Mouse (Mus musculus) embryonic facial prominence, embryonic 11.5 days (tissue): ENCODE measurements around the gene Tubg1. TPM values are rescaled to one million over a fixed set of nuclear protein-coding genes. Genes with fewer than 3 reads are reported as not detected.

Experiments used
- ATAC-seq: fragments of 200-750 bp; cut with Nextera tagmentation; replicated peaks from 2 replicates; pipeline ENCODE4 v1.8.0; 2017; ENCODE audit warnings: low read depth; ENCODE audit not compliant: insufficient number of reproducible peaks, low FRiP score, low TSS enrichment
- DNase-seq: peaks from one replicate; pipeline ENCODE4 v3.0.0-alpha.2; 2015; ENCODE audit warnings: low spot score
- H3K27ac ChIP-seq: fragments of 300-500 bp; sonication (generic); replicated peaks from 2 replicates; pipeline ENCODE4 v1.5.1; 2014; ENCODE audit warnings: mild to moderate bottlenecking, low read depth, low read length, control low read depth
- H3K27me3 ChIP-seq: fragments of 300-500 bp; sonication (generic); 2 replicates; pipeline ENCODE4 v1.6.1; 2014; ENCODE audit warnings: mild to moderate bottlenecking, low read length, moderate library complexity, mixed read lengths; ENCODE audit not compliant: control insufficient read depth, insufficient read depth
- H3K36me3 ChIP-seq: fragments of 300-500 bp; sonication (generic); replicated peaks from 2 replicates; pipeline ENCODE4 v1.6.1; 2014; ENCODE audit warnings: low read depth, mild to moderate bottlenecking, low read length, moderate library complexity, mixed read lengths; ENCODE audit not compliant: control insufficient read depth, insufficient read depth
- H3K4me1 ChIP-seq: fragments of 300-500 bp; sonication (generic); 2 replicates; pipeline ENCODE4 v1.6.1; 2014; ENCODE audit warnings: low read length, mixed read lengths; ENCODE audit not compliant: control insufficient read depth, insufficient read depth
- H3K4me2 ChIP-seq: fragments of 300-500 bp; sonication (generic); 2 replicates; pipeline ENCODE4 v1.6.1; 2014; ENCODE audit warnings: low read depth, mild to moderate bottlenecking, control low read depth, low read length, moderate library complexity
- H3K4me3 ChIP-seq: fragments of 300-500 bp; sonication (generic); 2 replicates; pipeline ENCODE4 v1.5.1; 2014; ENCODE audit warnings: low read depth, low read length, control low read depth
- H3K9ac ChIP-seq: fragments of 300-500 bp; sonication (generic); replicated peaks from 2 replicates; pipeline ENCODE4 v1.6.1; 2014; ENCODE audit warnings: mild to moderate bottlenecking, control low read depth, low read length
- H3K9me3 ChIP-seq: fragments of 300-500 bp; sonication (generic); replicated peaks from 2 replicates; pipeline ENCODE4 v1.6.1; 2016; ENCODE audit warnings: mild to moderate bottlenecking, low read length, inconsistent platforms, mixed read lengths; ENCODE audit not compliant: control insufficient read depth
- WGBS: fragments of 180-500 bp; shearing (Covaris S2); extraction: QIAGEN DNeasy Blood & Tissue Kit; methylation state at CpG from one replicate; pipeline ENCODE4 v1.1.7; 2014; 5-methylcytosine and 5-hydroxymethylcytosine counted together
- microRNA-seq: library from miRNA; unstranded; fragments of <30 nt; microRNA quantifications from one replicate; pipeline ENCODE4, GENCODE M21; 2016; ENCODE audit warnings: borderline number of aligned reads
- polyA plus RNA-seq: library from polyadenylated mRNA; unstranded; fragments of >200 nt; fragmentation: Nextera tagmentation; extraction: Ambion mirVana; gene quantifications from 2 replicates; pipeline ENCODE4 v1.2.1, GENCODE M21; 2014

The Tubg1 gene
- polyA plus RNA-seq, 1 experiment from 2014 or later, result 91.6 TPM

GRCm38 (mm10) chr11:101175636-101176116 is 55.9 kb downstream of the Tubg1 start:
- DNase-seq, result no peak
- H3K27me3 ChIP-seq, result peaks cover 45% of the 10 kb centered on the region
- H3K4me2 ChIP-seq, result peak overlapping the region; percentile 50
- H3K36me3 ChIP-seq, result no peaks in the 10 kb centered on the region
- WGBS, result 11% methylated on average over 11 of the region's 11 CpGs
- ATAC-seq, result no peak
- peaks cover 9% of the 10 kb centered on the region for H3K4me1 ChIP-seq
- H3K9me3 ChIP-seq, result no peaks in the 10 kb centered on the region
- H3K4me3 ChIP-seq, result peak overlapping the region; percentile 26
- H3K27ac ChIP-seq, result no peak overlapping the region
- H3K9ac ChIP-seq, result no peak overlapping the region

Small RNAs within 50 kb of the gene (microRNA-seq; reads per million reads assigned to microRNA genes)
- gene Gm27626, result not detected

Other genes starting within 250 kb of the Tubg1 start
- gene Stat3, start 180.4 kb upstream of the Tubg1 start, polyA plus RNA-seq, result 22.5 and 23.5 TPM in 2 replicates
- gene Cavin1, start 149.1 kb upstream of the Tubg1 start, polyA plus RNA-seq, result 14.7 and 16.3 TPM in 2 replicates
- 28.0 and 28.4 TPM in 2 replicates for gene Atp6v0a1, start 110.5 kb upstream of the Tubg1 start, polyA plus RNA-seq
- gene Naglu, start 49.9 kb upstream of the Tubg1 start, polyA plus RNA-seq, result 3.5 and 5.9 TPM in 2 replicates
- not detected in 2 replicates for gene Hsd17b1, start 41.5 kb upstream of the Tubg1 start, polyA plus RNA-seq
- 44.9 and 58.1 TPM in 2 replicates for gene Coasy, start 37.4 kb upstream of the Tubg1 start, polyA plus RNA-seq
- 45.7 and 47.9 TPM in 2 replicates for gene Mlx, start 32.7 kb upstream of the Tubg1 start, polyA plus RNA-seq
- gene Psmc3ip, start 24.5 kb upstream of the Tubg1 start, polyA plus RNA-seq, result 61.2 and 62.4 TPM in 2 replicates
- gene Retreg3, start within 50 bp of the Tubg1 start, polyA plus RNA-seq, result 10.7 and 12.7 TPM in 2 replicates
- gene Tubg2, start 36.0 kb downstream of the Tubg1 start, polyA plus RNA-seq, result 7.8 and 8.0 TPM in 2 replicates
- 0.28 and 0.39 TPM in 2 replicates for gene Cntnap1, start 50.6 kb downstream of the Tubg1 start, polyA plus RNA-seq
- 3.7 and 5.3 TPM in 2 replicates for gene Plekhh3, start 51.4 kb downstream of the Tubg1 start, polyA plus RNA-seq
- 0.20 TPM in 1 of 2 replicates, not detected in the other for gene Ccr10, start 55.5 kb downstream of the Tubg1 start, polyA plus RNA-seq
- 11.6 and 12.4 TPM in 2 replicates for gene Ezh1, start 106.5 kb downstream of the Tubg1 start, polyA plus RNA-seq
- gene Ramp2, start 126.1 kb downstream of the Tubg1 start, polyA plus RNA-seq, result 64.8 and 69.3 TPM in 2 replicates
- gene Vps25, start 133.8 kb downstream of the Tubg1 start, polyA plus RNA-seq, result 114 and 117 TPM in 2 replicates
- gene Wnk4, start 140.6 kb downstream of the Tubg1 start, polyA plus RNA-seq, result 2.4 and 3.5 TPM in 2 replicates
- 1.6 and 1.8 TPM in 2 replicates for gene Cntd1, start 159.1 kb downstream of the Tubg1 start, polyA plus RNA-seq
- 193 and 212 TPM in 2 replicates for gene Coa3, start 159.2 kb downstream of the Tubg1 start, polyA plus RNA-seq
- gene Becn1, start 182.3 kb downstream of the Tubg1 start, polyA plus RNA-seq, result 158 and 160 TPM in 2 replicates
- 150 and 154 TPM in 2 replicates for gene Psme3, start 196.3 kb downstream of the Tubg1 start, polyA plus RNA-seq
- 1.2 TPM in 2 replicates for gene Aoc2, start 205.1 kb downstream of the Tubg1 start, polyA plus RNA-seq
- gene Aoc3, start 210.7 kb downstream of the Tubg1 start, polyA plus RNA-seq, result 0.04 TPM in 1 of 2 replicates, not detected in the other
- gene G6pc, start 247.6 kb downstream of the Tubg1 start, polyA plus RNA-seq, result not detected in 2 replicates